Mouse (Mus musculus) erythroid progenitor cell, adult 5-6 weeks (primary cell): ENCODE results near the gene Itgb1. TPM values are rescaled to one million over a fixed set of nuclear protein-coding genes. Genes with fewer than 3 reads are reported as not detected.
A peak's percentile ranks its signal among the peaks of the same experiment; 100 is the strongest.

Experiments used
- ATAC-seq: replicated peaks from 2 replicates; pipeline ENCODE4 v1.8.0; 2016; ENCODE audit warnings: moderate number of reproducible peaks, mild to moderate bottlenecking, moderate TSS enrichment, inconsistent platforms; ENCODE audit not compliant: poor library complexity, low FRiP score, severe bottlenecking
- total RNA-seq, 2 experiments: library from RNA; stranded (forward) in 1 of 2; stranded (reverse) in 1 of 2; fragments of 150-400 nt in 1 of 2; fragments of 186-747, 209-891 nt in 1 of 2; gene quantifications; 2 replicates each; pipeline versions ENCODE4 v1.2.3 to v1.2.4; 2015 to 2017; ENCODE audit warnings: low replicate concordance in 2 of 2

The Itgb1 gene
- total RNA-seq, 2 experiments from 2014 or later = 81.3 to 111 TPM

DNA sequence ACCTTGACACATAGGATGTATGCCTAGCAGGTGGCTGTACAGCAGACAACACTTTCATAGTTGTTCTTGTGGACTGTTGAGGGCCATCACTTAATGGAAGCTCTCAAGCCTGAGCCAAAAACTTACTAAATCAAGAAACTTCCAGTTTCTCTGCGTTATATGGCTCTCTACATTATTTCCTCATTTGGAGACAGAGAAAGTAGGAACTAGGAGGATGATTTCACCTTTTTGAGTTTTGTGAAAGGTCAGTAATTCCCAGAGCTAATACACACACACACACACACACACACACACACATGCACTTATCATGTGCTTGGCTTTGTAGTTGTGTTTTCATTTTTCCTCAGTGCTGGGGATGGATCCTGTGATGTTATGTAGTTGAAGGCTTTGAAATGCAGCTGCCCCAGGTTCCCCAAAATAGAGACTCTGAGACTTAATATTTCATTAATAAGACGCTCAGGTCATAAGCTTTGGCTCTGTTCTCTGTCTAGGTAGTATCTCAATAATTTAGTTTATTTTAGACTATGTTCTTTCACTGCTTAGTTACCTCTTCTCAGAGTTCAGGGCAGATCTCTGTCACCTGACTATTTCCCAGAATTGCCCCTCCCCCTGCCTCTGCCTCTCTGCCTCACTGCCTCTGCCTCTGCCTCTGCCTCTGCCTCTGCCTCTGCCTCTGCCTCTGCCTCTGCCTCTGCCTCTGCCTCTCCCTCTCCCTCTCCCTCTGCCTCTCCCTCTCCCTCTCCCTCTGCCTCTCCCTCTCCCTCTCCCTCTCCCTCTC is 4.7 kb upstream of the Itgb1 start:
- ATAC-seq = no peak

DNA sequence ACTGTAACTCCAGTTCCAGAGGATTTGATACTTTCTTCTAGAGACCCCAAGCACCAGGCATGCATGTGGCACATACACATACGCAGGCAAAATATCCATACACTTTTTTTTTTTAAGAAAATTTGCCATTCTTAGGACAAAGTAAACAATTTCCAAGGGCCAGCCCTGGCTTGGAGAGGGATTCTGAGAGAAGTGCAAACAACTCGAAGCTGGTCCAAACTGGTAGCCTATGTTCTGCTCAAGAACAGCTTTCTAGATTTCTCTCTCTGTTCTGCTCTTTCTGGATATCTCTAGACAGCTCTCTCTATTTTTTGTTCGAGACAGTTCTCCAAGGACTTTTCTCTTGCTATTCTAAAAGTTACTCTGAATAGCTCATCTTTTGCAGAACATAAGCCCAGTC is 3.5 kb upstream of the Itgb1 start:
- no peak for ATAC-seq

DNA sequence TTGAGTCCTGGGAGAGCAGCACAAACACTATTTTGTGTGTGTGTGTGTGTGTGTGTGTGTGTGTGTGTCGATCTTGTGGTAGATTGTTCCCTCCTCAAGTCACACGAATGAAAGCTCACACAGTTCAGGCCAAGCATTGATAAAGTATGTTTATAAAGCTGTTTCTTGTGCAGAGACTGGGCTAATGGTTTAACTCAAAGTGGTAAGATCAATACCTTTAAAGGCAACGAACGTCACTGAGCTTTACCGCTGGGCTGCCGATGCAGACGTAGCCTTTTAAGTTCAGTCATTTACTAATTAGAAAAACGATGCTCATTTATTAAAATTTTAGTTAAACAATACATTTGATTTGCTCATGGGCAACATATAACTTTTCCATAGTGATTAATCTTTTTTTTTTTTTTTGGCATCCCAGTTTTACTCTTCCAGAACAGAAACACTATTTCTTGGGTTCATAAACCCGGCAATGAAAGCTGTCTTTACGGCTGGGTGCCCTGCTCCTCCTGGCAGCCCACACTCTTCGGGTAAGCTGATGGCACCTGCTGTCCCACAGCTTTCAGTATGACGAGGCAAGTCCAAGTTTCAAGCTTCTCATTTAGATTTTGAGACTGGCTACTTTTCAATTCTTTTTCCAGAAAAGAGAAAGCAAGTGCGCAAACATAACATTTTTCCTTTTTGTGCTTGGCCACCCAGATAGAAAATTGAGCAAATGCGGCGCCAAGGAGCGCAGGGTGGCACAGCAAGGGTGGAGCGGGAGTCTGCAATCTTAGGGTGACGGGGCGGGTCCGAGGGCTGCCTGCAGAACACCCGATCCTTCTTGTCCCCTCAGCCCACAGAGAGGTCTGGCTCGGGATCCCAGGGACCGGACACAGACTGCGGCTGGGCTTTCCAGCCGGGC is 596 bp upstream of the Itgb1 start:
- peak; percentile 78 for ATAC-seq

DNA sequence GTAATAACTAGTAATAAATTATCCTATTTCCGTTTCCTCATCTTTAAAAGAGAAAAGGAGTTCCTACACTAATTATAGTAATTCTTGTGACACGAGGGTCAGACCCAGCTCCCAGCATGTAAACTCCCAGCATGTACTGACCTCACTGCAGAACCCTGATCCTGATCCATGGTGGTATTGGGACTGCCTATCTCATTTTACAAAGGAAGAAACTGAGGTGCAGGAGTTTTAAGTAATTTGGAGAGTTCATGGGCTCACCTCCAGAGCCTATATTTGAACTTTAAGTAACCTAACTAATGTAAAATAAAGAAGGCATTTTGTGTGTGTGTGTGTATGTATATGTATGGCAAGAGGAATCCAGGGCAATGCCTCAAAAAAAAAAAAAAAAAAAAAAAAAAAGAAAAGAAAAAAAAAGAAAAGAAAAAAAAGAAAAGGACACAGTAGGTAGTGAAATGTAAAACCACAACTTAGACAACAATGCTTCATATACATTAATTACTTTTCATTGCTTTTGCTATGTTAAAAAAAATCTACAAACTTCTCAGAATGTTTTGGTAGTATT is 1.1 kb downstream of the Itgb1 start:
- ATAC-seq = no peak

DNA sequence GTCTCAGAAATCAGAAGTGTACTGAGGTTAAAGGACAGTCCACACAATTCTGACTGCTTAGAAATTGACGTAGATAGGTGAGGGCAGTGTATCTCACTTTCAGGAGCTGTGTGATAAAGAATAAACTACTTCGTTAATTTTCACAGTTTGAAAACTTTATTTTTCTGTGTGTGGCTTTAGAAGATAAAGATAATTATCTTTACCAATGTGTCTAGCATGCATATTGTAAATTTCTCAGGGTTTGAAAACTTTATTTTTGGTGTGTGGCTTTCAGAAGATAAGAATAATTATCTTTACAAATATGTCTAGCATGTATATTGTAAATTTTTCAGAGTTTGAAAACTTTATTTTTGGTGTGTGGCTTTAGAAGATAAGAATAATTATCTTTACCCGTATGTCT is 3.2 kb downstream of the Itgb1 start:
- no peak for ATAC-seq

DNA sequence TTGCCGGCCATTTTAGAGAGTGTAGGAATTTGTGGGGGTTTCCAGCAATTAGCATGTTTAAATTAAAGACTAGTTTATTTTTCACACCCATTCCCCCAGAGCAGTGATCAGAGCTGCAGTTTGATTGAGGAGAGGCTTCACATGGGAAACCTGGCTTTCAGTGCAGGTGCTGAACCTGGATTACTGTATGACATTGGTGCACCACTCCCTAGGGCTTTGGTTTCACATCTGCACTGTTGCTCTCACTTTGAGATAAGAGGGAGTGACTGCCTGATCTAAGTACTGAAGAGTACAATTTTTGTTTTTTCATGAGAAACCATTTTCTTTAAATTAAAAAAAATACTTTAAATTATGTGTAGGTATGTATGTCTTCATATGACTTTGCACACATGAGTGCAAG is 4.6 kb downstream of the Itgb1 start:
- ATAC-seq = peak; percentile 23; the same call in 1 of the 2 replicates

DNA sequence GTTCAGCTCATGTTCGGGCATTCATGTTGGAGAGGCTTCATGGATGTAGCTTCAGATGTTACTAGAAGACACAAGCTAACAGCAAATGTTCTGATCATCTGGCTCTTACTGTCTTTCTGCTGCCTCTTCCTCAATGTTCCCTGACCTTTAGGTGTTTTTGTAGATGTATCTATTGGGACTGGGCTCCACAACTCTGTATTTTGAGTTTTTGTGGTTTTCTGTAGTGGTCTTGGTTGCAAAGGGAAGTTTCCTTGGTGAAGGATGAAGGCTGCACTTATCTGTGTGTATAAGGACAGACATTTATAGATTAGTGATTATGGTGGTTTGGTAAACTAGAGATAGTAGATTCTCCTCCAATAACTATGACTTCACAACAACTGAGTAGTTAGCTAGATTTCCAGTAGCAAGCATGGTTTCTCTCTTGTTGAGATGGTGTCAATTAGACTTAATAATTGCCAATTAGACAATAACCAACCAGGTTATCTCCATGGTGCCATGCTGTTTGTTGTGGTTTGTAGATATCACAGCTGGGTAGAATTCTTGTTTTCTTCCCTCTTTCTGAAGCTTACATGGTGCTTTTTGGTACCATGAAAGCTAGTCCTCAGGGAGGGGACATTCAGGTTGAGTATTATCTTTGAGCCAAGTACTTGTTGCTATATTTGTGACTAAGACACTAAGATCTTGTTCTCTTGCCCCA is 11.4 kb downstream of the Itgb1 start:
- peak; percentile 37 for ATAC-seq

DNA sequence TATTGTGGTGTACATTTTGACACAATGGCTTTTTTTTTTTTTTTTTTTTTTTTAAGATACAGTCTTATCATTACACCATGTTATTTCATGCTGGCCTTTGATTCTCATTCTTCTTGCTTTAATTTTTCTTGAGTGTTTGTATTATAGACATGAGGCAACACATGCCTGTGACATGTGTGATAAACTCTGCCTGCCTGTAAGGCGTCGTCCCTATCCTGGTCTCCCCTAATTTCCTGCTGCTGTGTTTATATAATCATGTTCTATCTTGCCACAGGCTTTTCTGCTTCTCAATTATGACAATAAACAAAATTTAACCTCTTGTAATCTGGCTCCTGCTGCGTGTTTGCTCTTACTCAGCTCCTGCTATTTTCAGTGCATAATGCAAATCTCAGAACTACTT is 12.5 kb downstream of the Itgb1 start:
- ATAC-seq = no peak

DNA sequence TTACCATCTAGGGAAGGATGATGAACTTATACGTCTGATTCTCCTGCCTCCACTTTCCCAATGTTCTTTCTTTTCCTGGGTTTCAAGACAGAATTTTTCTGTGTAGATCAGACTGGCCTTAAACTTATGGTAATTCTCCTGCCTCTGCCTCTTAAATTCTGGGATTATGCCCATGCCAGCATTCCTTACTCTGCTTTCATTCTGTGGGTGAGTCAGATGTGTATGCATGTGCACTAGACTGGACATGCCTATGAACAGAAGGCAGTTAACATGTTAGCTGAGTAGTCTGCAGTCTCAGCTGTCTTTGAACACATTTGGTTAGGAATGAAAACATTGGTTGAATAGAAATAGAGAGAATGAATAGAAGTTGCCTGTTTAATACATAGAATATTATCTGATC is 18.9 kb downstream of the Itgb1 start:
- no peak for ATAC-seq

DNA sequence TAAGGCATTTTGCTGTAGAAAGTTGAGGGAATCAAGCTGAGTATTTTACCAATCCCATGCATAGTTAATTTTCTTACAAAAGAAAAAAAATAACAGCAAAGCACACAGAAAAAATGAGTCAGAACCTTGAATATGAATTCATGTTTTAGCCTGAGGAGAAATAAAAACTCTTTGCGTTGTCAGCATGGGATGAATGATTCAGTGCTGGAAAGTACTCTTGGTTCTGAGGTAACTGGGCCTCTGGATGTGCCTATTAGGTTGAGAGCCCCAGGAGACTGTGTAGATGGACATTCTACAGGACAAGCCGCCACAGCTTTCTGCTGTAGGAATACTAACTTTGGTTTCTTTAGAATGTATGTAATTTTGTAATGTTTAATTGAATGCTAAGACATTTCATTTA is 19.4 kb downstream of the Itgb1 start:
- no peak for ATAC-seq

DNA sequence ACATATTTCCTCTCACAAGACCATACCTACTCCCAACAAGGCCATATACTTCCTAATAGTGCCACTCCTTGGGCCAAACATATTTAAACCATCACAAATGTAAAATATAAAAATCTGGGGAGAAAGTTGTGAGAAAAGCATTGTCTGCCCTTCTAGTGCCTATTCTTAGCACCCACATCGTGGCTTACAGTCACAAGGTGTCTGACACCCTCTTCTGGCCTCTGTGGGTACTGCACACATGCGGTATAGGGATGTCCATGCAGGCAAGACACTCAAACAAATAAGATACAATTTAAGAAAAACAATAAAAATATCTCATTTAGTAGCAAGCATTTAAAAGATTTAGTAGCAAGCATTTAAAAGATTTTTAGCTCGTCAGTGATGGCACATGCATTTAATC is 23.8 kb downstream of the Itgb1 start:
- ATAC-seq = peak; percentile 90

DNA sequence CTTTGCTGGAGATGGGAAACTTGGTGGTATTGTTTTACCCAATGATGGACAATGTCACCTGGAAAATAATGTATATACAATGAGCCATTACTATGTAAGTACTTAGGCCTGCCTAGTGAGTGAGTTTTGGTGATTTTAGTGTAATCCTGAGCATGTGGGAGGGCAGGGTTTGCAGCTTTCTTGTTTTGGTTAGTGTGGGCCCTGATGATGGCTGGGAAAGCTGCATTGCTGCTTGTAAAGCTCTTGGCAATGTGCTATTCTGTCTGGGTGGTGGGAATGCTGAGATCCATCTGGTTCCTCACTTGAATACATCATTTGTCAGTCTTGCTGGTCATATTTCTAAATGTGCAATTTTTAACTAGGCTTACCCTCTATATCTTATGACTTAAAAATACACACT is 30.7 kb downstream of the Itgb1 start:
- no peak for ATAC-seq

DNA sequence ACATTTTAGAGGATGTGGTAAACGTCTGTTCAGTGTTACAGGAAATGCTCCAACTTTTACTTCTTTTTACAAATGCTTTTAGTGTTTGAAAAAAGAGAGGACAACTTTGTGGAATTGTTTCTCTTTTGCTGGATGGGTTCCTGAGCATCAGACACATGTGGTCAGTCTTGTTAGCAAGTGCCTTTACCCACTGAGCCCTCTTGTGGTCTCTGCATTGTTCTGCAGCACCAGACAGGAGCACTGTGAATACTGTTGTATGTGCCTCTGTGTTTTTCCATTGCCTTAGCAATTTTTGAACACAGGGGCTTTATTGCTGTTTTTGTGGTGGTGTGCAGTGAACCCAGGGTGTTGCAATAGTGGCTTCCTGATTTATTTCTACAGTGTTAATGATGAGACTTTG is 39.4 kb downstream of the Itgb1 start:
- ATAC-seq = no peak

DNA sequence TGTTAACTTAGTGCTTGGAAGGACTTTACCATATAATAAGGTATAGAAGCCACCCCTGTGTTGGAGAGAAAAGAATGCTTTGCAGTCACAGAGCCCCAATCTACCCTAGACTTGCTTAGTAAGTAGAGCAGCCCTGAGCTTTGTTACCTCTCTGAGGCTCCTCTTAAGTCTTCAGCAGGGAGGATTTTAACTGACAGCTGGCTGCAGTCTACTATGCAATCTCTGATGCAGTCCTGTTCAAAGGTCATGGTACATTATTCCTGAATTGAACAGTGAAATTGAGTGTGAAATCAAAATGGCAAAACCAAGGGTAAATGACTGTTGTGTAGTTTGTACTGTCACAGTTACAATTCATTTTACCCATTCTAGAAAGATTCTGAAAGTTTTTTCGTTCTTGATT is 41.8 kb downstream of the Itgb1 start:
- no peak for ATAC-seq

DNA sequence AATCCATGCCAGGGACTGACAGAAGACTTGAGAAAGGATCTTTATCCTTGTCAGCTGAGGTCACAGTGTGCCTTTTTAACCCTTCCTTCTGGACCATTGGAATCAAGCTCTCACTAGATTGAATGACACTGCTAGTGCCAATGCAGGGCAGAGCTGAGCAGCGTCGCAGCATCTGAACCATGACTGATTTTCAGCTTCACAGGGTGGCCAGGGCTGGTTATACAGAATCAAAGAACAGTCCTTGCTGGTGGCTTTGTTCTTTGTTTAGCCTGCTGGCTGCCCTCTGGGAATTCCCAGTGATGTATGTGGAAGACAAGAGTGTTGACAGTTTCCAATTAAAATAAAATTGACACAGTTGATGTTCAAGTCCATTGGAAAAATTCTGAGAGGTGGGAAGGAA is 46.8 kb downstream of the Itgb1 start:
- no peak for ATAC-seq

DNA sequence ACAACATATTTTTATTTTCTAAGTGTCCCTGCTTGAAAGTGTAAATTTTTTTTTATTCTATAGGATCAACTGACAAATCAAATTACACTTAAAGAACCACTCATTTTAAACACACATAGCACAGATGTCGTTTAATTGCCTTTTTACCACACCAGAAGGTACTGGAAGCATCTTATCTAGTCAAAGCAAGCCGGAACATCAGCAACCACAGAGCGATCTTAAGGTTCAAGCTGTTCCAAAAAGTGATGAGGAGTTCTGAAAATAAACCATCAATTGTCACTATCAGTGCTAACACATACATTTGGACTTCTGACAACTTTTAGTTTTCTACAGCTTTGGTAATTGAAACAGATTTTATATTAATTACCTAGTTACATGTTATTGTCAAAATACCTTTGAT is 48.7 kb downstream of the Itgb1 start:
- ATAC-seq = no peak

DNA sequence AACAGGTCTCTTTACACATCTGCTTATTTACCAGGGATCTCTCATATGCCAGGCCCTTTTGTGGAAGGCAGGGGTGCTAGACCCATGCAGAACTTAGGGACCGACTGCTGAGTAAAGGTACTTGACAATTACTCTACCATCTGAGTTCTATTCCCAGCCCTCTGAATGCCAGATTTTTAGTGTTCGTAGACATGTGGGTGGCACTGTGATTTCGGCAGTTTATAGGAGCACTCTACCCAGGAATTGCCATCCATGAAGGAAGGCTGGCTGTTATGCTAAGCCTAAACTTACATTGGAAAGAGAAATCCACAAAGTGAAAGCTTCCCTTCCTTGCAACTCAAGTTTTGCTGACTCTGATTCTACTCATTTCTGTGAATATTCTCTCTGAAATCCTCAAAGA is 50.2 kb downstream of the Itgb1 start:
- ATAC-seq = no peak
